Mouse (Mus musculus) liver, embryonic 13.5 days (tissue): ENCODE measurements at regions not wholly inside any gene's neighbourhood (a gene's known extent, or its start where the extent isn't known, plus 50 kb on each side); places are given as distances from the start of the nearest gene placed in this dataset.

ENCODE experiments used
- ATAC-seq: fragments of 200-750 bp; cut with Nextera tagmentation; 2 replicates; pipeline ENCODE4 v1.8.0; 2017; ENCODE audit warnings: low read depth, mild to moderate bottlenecking, moderate number of reproducible peaks, moderate library complexity
- DNase-seq: peaks from one replicate; pipeline ENCODE4 v3.0.0; 2022
- H3K27ac ChIP-seq: fragments of 300-500 bp; sonication (generic); 2 replicates; pipeline ENCODE4 v1.5.1; 2015; ENCODE audit warnings: moderate library complexity, mild to moderate bottlenecking, inconsistent platforms
- H3K27me3 ChIP-seq: fragments of 300-500 bp; sonication (generic); 2 replicates; pipeline ENCODE4 v1.6.1; 2015; ENCODE audit warnings: mild to moderate bottlenecking, inconsistent platforms
- H3K36me3 ChIP-seq: fragments of 300-500 bp; sonication (generic); 2 replicates; pipeline ENCODE4 v1.6.1; 2015; ENCODE audit warnings: mild to moderate bottlenecking, inconsistent platforms
- H3K4me1 ChIP-seq: fragments of 300-500 bp; sonication (generic); replicated peaks from 2 replicates; pipeline ENCODE4 v1.6.1; 2015; ENCODE audit warnings: inconsistent platforms
- H3K4me2 ChIP-seq: fragments of 300-500 bp; sonication (generic); 2 replicates; pipeline ENCODE4 v1.6.1; 2015; ENCODE audit warnings: inconsistent platforms, mild to moderate bottlenecking, moderate library complexity
- H3K4me3 ChIP-seq: fragments of 300-500 bp; sonication (generic); replicated peaks from 2 replicates; pipeline ENCODE4 v1.5.1; 2015; ENCODE audit warnings: mild to moderate bottlenecking, inconsistent platforms
- H3K9ac ChIP-seq: fragments of 300-500 bp; sonication (generic); 2 replicates; pipeline ENCODE4 v1.6.1; 2015; ENCODE audit warnings: mild to moderate bottlenecking, inconsistent platforms
- H3K9me3 ChIP-seq: fragments of 300-500 bp; sonication (generic); replicated peaks from 2 replicates; pipeline ENCODE4 v1.6.1; 2016; ENCODE audit warnings: inconsistent platforms
- WGBS: fragments of 180-500 bp; shearing (Covaris S2); methylation state at CpG from one replicate; pipeline ENCODE4 v1.1.7; 2015; ENCODE audit not compliant: insufficient replicate concordance; 5-methylcytosine and 5-hydroxymethylcytosine counted together

- no peak for ATAC-seq
- Histone ChIP-seq H3K4me1 (no peaks in the 10 kb centered on the region), H3K9me3 (no peaks in the 10 kb centered on the region), H3K4me3 (no peak overlapping the region), H3K9ac (no peak overlapping the region), H3K27ac (no peak overlapping the region), H3K4me2 (no peak overlapping the region), H3K36me3 (no peaks in the 10 kb centered on the region), H3K27me3 (no peaks in the 10 kb centered on the region)
- 75% methylated on average over 1 of the region's 1 CpGs for WGBS
- DNase-seq, result no peak
These were observed 572.6 kb upstream of the Robo2 start for GRCm38 (mm10) chr16:74984207-74984606.

GRCm38 (mm10) chr16:74966099-74966498 is 554.5 kb upstream of the Robo2 start:
- DNase-seq, result no peak
- H3K27me3 ChIP-seq, result no peaks in the 10 kb centered on the region
- H3K4me2 ChIP-seq, result no peak overlapping the region
- no peaks in the 10 kb centered on the region for H3K9me3 ChIP-seq
- WGBS, result 75% methylated on average over 4 of the region's 4 CpGs
- no peak for ATAC-seq
- no peak overlapping the region for H3K9ac ChIP-seq
- H3K4me1 ChIP-seq, result no peaks in the 10 kb centered on the region
- H3K4me3 ChIP-seq, result no peak overlapping the region
- H3K27ac ChIP-seq, result no peak overlapping the region
- H3K36me3 ChIP-seq, result no peaks in the 10 kb centered on the region

- no peak overlapping the region for H3K4me2 ChIP-seq
- ATAC-seq, result no peak
- H3K9me3 ChIP-seq, result no peaks in the 10 kb centered on the region
- H3K36me3 ChIP-seq, result no peaks in the 10 kb centered on the region
- H3K4me3 ChIP-seq, result no peak overlapping the region
- no peak for DNase-seq
- no peak overlapping the region for H3K9ac ChIP-seq
- 76% methylated on average over 4 of the region's 4 CpGs for WGBS
- H3K27ac ChIP-seq, result no peak overlapping the region
- no peaks in the 10 kb centered on the region for H3K4me1 ChIP-seq
- no peaks in the 10 kb centered on the region for H3K27me3 ChIP-seq
These were observed 518.1 kb upstream of the Robo2 start for GRCm38 (mm10) chr16:74929739-74930138.

- 14% methylated on average over 7 of the region's 7 CpGs for WGBS
- no peaks in the 10 kb centered on the region for H3K27me3 ChIP-seq
- H3K27ac ChIP-seq, result no peak overlapping the region
- no peaks in the 10 kb centered on the region for H3K36me3 ChIP-seq
- DNase-seq (no peak), ATAC-seq (no peak)
- no peaks in the 10 kb centered on the region for H3K4me1 ChIP-seq
- H3K4me2 ChIP-seq, result no peak overlapping the region
- H3K9ac ChIP-seq, result no peak overlapping the region
- H3K9me3 ChIP-seq, result no peaks in the 10 kb centered on the region
- no peak overlapping the region for H3K4me3 ChIP-seq
These were observed 489.2 kb upstream of the Robo2 start for GRCm38 (mm10) chr16:74900835-74901234.

GRCm38 (mm10) chr16:74887724-74888123 is 476.1 kb upstream of the Robo2 start:
- no peak overlapping the region for H3K4me2 ChIP-seq
- no peak overlapping the region for H3K27ac ChIP-seq
- ATAC-seq, result no peak
- no peaks in the 10 kb centered on the region for H3K36me3 ChIP-seq
- WGBS, result 41% methylated on average over 1 of the region's 1 CpGs
- H3K27me3 ChIP-seq, result no peaks in the 10 kb centered on the region
- H3K9ac ChIP-seq, result no peak overlapping the region
- H3K4me1 ChIP-seq, result no peaks in the 10 kb centered on the region
- H3K9me3 ChIP-seq, result no peaks in the 10 kb centered on the region
- no peak overlapping the region for H3K4me3 ChIP-seq
- DNase-seq, result no peak

- Histone ChIP-seq H3K4me3 (no peak overlapping the region), H3K9me3 (no peaks in the 10 kb centered on the region), H3K9ac (no peak overlapping the region), H3K27me3 (no peaks in the 10 kb centered on the region), H3K36me3 (no peaks in the 10 kb centered on the region), H3K4me2 (no peak overlapping the region), H3K4me1 (no peaks in the 10 kb centered on the region), H3K27ac (no peak overlapping the region)
- DNase-seq (no peak), ATAC-seq (no peak)
- WGBS, result 56% methylated on average over 3 of the region's 3 CpGs
These were observed 467.0 kb upstream of the Robo2 start for GRCm38 (mm10) chr16:74878603-74879002.

- DNase-seq, result no peak
- Histone ChIP-seq H3K4me1 (no peaks in the 10 kb centered on the region), H3K4me3 (no peak overlapping the region)
These were observed 462.1 kb upstream of the Robo2 start for GRCm38 (mm10) chr16:74873756-74874155.

GRCm38 (mm10) chr16:74857752-74858151 is 446.1 kb upstream of the Robo2 start:
- Histone ChIP-seq H3K4me2 (no peak overlapping the region), H3K4me1 (no peaks in the 10 kb centered on the region), H3K27me3 (no peaks in the 10 kb centered on the region), H3K9ac (no peak overlapping the region), H3K27ac (no peak overlapping the region), H3K9me3 (no peaks in the 10 kb centered on the region), H3K4me3 (no peak overlapping the region), H3K36me3 (no peaks in the 10 kb centered on the region)
- no peak for ATAC-seq
- no peak for DNase-seq
- 14% methylated on average over 2 of the region's 2 CpGs for WGBS

More at GRCm38 (mm10) chr16:74873756-74874155, 462.1 kb upstream of the Robo2 start:
- Histone ChIP-seq H3K27ac (no peak overlapping the region), H3K36me3 (no peaks in the 10 kb centered on the region), H3K4me2 (no peak overlapping the region), H3K9me3 (no peaks in the 10 kb centered on the region), H3K27me3 (no peaks in the 10 kb centered on the region), H3K9ac (no peak overlapping the region)
- ATAC-seq, result no peak

GRCm38 (mm10) chr16:74840006-74840405 is 428.4 kb upstream of the Robo2 start:
- Histone ChIP-seq H3K27me3 (no peaks in the 10 kb centered on the region), H3K4me2 (no peak overlapping the region), H3K4me1 (no peaks in the 10 kb centered on the region), H3K27ac (no peak overlapping the region), H3K4me3 (no peak overlapping the region), H3K9ac (no peak overlapping the region), H3K9me3 (no peaks in the 10 kb centered on the region), H3K36me3 (no peaks in the 10 kb centered on the region)
- DNase-seq, result no peak
- no peak for ATAC-seq
- 83% methylated on average over 2 of the region's 2 CpGs for WGBS

GRCm38 (mm10) chr16:74814386-74814785 is 402.8 kb upstream of the Robo2 start:
- Histone ChIP-seq H3K4me1 (no peaks in the 10 kb centered on the region), H3K27me3 (no peaks in the 10 kb centered on the region), H3K4me2 (no peak overlapping the region), H3K36me3 (no peaks in the 10 kb centered on the region), H3K27ac (no peak overlapping the region), H3K9me3 (no peaks in the 10 kb centered on the region), H3K9ac (no peak overlapping the region), H3K4me3 (no peak overlapping the region)
- no peak for ATAC-seq
- WGBS, result 59% methylated on average over 3 of the region's 3 CpGs
- no peak for DNase-seq

- H3K4me1 ChIP-seq, result no peaks in the 10 kb centered on the region
- DNase-seq (no peak), ATAC-seq (no peak)
- H3K27me3 ChIP-seq, result no peaks in the 10 kb centered on the region
- H3K9me3 ChIP-seq, result no peaks in the 10 kb centered on the region
- H3K36me3 ChIP-seq, result no peaks in the 10 kb centered on the region
- H3K4me3 ChIP-seq, result no peak overlapping the region
- no peak overlapping the region for H3K9ac ChIP-seq
- 50% methylated on average over 7 of the region's 7 CpGs for WGBS
- H3K27ac ChIP-seq, result no peak overlapping the region
- no peak overlapping the region for H3K4me2 ChIP-seq
These were observed 397.7 kb upstream of the Robo2 start for GRCm38 (mm10) chr16:74809154-74809825.

GRCm38 (mm10) chr16:74806775-74807174 is 395.1 kb upstream of the Robo2 start:
- no peak overlapping the region for H3K9ac ChIP-seq
- WGBS, result 77% methylated on average over 2 of the region's 2 CpGs
- no peak overlapping the region for H3K4me3 ChIP-seq
- H3K4me1 ChIP-seq, result no peaks in the 10 kb centered on the region
- no peak overlapping the region for H3K4me2 ChIP-seq
- no peak for ATAC-seq
- no peak overlapping the region for H3K27ac ChIP-seq
- no peaks in the 10 kb centered on the region for H3K27me3 ChIP-seq
- no peak for DNase-seq
- H3K36me3 ChIP-seq, result no peaks in the 10 kb centered on the region
- no peaks in the 10 kb centered on the region for H3K9me3 ChIP-seq
